8 mouse cellular contexts compared by ENCODE assay signal in genomic region chr13:64344082-64344501, GRCm38 (mm10). TPM values are rescaled to one million over a fixed set of nuclear protein-coding genes. Genes with fewer than 3 reads are reported as not detected.
A peak's percentile ranks its signal among the peaks of the same experiment; 100 is the strongest.
DNase-seq lines count a peak whose midpoint lies in the region; ATAC-seq and TF ChIP-seq lines count a peak whose summit lies in the region.

No protein-coding gene starts in this region.

- intact Hi-C loops in heart, postnatal 14 days (cut with DNase I), result no loop called here

- no peaks in the 10 kb centered on the region for H3K9me3 ChIP-seq in forebrain, embryonic 10.5 days
- no peaks in the 10 kb centered on the region for H3K9me3 ChIP-seq in lung, embryonic 14.5 days (ENCODE audit: low read depth, low read length)

- H3K4me2 ChIP-seq in lung, embryonic 14.5 days, result peak overlapping the region; percentile 65

- no peaks in the 10 kb centered on the region for H3K4me1 ChIP-seq in bone marrow macrophage, adult 2 months (ENCODE audit: control insufficient read depth, insufficient read depth, low read length)
- peaks cover 11% of the 10 kb centered on the region for H3K4me1 ChIP-seq in forebrain, embryonic 10.5 days
- no peaks in the 10 kb centered on the region for H3K4me1 ChIP-seq in lung, embryonic 14.5 days (ENCODE audit: insufficient read depth)

- ATAC-seq in lung, embryonic 14.5 days (ENCODE audit: insufficient read depth), result peak; percentile 80

- no peak overlapping the region for H3K27ac ChIP-seq in bone marrow macrophage, adult 2 months (ENCODE audit: insufficient read depth, low read depth, low read length)
- peak overlapping the region; percentile 75 for H3K27ac ChIP-seq in forebrain, embryonic 10.5 days
- H3K27ac ChIP-seq in lung, embryonic 14.5 days (ENCODE audit: low read depth), result no peak overlapping the region

- H3K27me3 ChIP-seq in forebrain, embryonic 10.5 days (ENCODE audit: poor library complexity, severe bottlenecking), result no peaks in the 10 kb centered on the region
- no peaks in the 10 kb centered on the region for H3K27me3 ChIP-seq in lung, embryonic 14.5 days (ENCODE audit: insufficient read depth, low read length)

- peak overlapping the region; percentile 44 for H3K9ac ChIP-seq in lung, embryonic 14.5 days

- TF ChIP-seq POLR2A in bone marrow macrophage, adult 2 months (IDR thresholded peaks at IDR 0.05; ENCODE audit: borderline replicate concordance, low read depth, low read length), result no peak

- peak overlapping the region; percentile 60 for H3K4me3 ChIP-seq in bone marrow macrophage, adult 2 months (ENCODE audit: insufficient read depth, low read length)
- peak overlapping the region; percentile 58 for H3K4me3 ChIP-seq in forebrain, embryonic 10.5 days
- H3K4me3 ChIP-seq in lung, embryonic 14.5 days (ENCODE audit: low read depth, low read length), result peak overlapping the region; percentile 40

- no peaks in the 10 kb centered on the region for H3K36me3 ChIP-seq in forebrain, embryonic 10.5 days (replicated peaks)
- H3K36me3 ChIP-seq in lung, embryonic 14.5 days (ENCODE audit: insufficient read depth), result no peaks in the 10 kb centered on the region

- WGBS in forebrain, embryonic 10.5 days, result 3% methylated on average over 9 of the region's 9 CpGs
- WGBS in lung, embryonic 14.5 days, result under 1% methylated on average over 9 of the region's 9 CpGs

- DNase-seq in 3134 (ENCODE audit: extremely low read depth, insufficient read length, low spot score), result peak; percentile 19
- peak; percentile 17 for DNase-seq in forebrain, embryonic 10.5 days (ENCODE audit: extremely low spot score, low spot score)
- peak; percentile 33 to 45 for DNase-seq in heart, postnatal 14 days
- peak; percentile 33 to 51 for DNase-seq in kidney, postnatal 4 days
- peak; percentile 5 for DNase-seq in lung, embryonic 14.5 days
- DNase-seq in ovary, postnatal 36 days (ENCODE audit: low spot score), result peak; percentile 24
- DNase-seq in spleen, postnatal 14 days (ENCODE audit: low spot score in 2 of 2), result no peak

- no peak for TF ChIP-seq CTCF in bone marrow macrophage, adult 2 months (IDR thresholded peaks at IDR 0.05; ENCODE audit: low read depth, low read length)
- TF ChIP-seq CTCF in lung, embryonic 14.5 days (IDR thresholded peaks at IDR 0.05; ENCODE audit: low read depth), result no peak

RNA-seq across cellular contexts. Expression of gene Ctsl, which starts 26.6 kb away (rescaled TPM):
- polyA plus RNA-seq in bone marrow macrophage, adult 2 months (2012; ENCODE audit: insufficient read depth, insufficient read length, missing spikeins), result 1,731 and 1,752 TPM in 2 replicates
- 135 and 141 TPM in 2 replicates for polyA plus RNA-seq in forebrain, embryonic 10.5 days (2016; fragmentation: Nextera tagmentation; extraction: Ambion mirVana)
- 100 to 1,000 TPM; 260 to 267 TPM for total RNA-seq in heart, postnatal 14 days (2021)
- 130 and 141 TPM in 2 replicates for polyA plus RNA-seq in lung, embryonic 14.5 days (2014; fragmentation: Nextera tagmentation; extraction: Ambion mirVana)

RNA-seq across cellular contexts. Expression of gene Aaed1, which starts 31.6 kb away (rescaled TPM):
- 56.9 and 58.1 TPM in 2 replicates for polyA plus RNA-seq in bone marrow macrophage, adult 2 months (2012; ENCODE audit: insufficient read depth, insufficient read length, missing spikeins)
- polyA plus RNA-seq in forebrain, embryonic 10.5 days (2016; fragmentation: Nextera tagmentation; extraction: Ambion mirVana), result 26.3 and 27.2 TPM in 2 replicates
- 10 to 100 TPM; 51.9 to 58.6 TPM for total RNA-seq in heart, postnatal 14 days (2021)
- 50.1 and 51.9 TPM in 2 replicates for polyA plus RNA-seq in lung, embryonic 14.5 days (2014; fragmentation: Nextera tagmentation; extraction: Ambion mirVana)

Comparison
In these comparisons a context has a peak if more than half of its experiments do, and no peak if none do; other contexts are left out.
1. DNase-seq: peak in 3134 (single experiment), forebrain, embryonic 10.5 days (single experiment), heart, postnatal 14 days (2 of 2), kidney, postnatal 4 days (2 of 2), lung, embryonic 14.5 days (single experiment) and ovary, postnatal 36 days (single experiment); none in spleen, postnatal 14 days (0 of 2).
2. RNA of gene Ctsl, which starts 26.6 kb away (polyA plus RNA-seq): 1,731 to 1,752 TPM in bone marrow macrophage, adult 2 months; 135 to 141 TPM in forebrain, embryonic 10.5 days and 130 to 141 TPM in lung, embryonic 14.5 days; every median in the first group is over 10 times any median in the second.
3. Peak in every context shown above with its lines, with median percentiles within 50 percentile points of each other: H3K4me3 ChIP-seq.